Mouse (Mus musculus) liver, embryonic 12.5 days (tissue): ENCODE data around the gene Ramp3. TPM values are rescaled to one million over a fixed set of nuclear protein-coding genes. Genes with fewer than 3 reads are reported as not detected.
A peak's percentile ranks its signal among the peaks of the same experiment; 100 is the strongest.

Experiments
- ATAC-seq: fragments of 200-750 bp; cut with Nextera tagmentation; 2 replicates; pipeline ENCODE4 v1.8.0; 2017; ENCODE audit warnings: moderate number of reproducible peaks, mild to moderate bottlenecking, moderate library complexity
- H3K27ac ChIP-seq: fragments of 300-500 bp; sonication (generic); 2 replicates; pipeline ENCODE4 v1.5.1; 2016; ENCODE audit warnings: mild to moderate bottlenecking
- H3K27me3 ChIP-seq: fragments of 300-500 bp; sonication (generic); replicated peaks from 2 replicates; pipeline ENCODE4 v1.6.1; 2016; ENCODE audit warnings: mild to moderate bottlenecking, moderate library complexity
- H3K36me3 ChIP-seq: fragments of 300-500 bp; sonication (generic); 2 replicates; pipeline ENCODE4 v1.6.1; 2016; ENCODE audit warnings: mild to moderate bottlenecking, moderate library complexity
- H3K4me1 ChIP-seq: fragments of 300-500 bp; sonication (generic); 2 replicates; pipeline ENCODE4 v1.6.1; 2016
- H3K4me2 ChIP-seq: fragments of 300-500 bp; sonication (generic); 2 replicates; pipeline ENCODE4 v1.6.1; 2016; ENCODE audit warnings: mild to moderate bottlenecking, moderate library complexity
- H3K4me3 ChIP-seq: fragments of 300-500 bp; sonication (generic); 2 replicates; pipeline ENCODE4 v1.5.1; 2016; ENCODE audit warnings: mild to moderate bottlenecking, moderate library complexity
- H3K9ac ChIP-seq: fragments of 300-500 bp; sonication (generic); 2 replicates; pipeline ENCODE4 v1.6.1; 2016; ENCODE audit warnings: mild to moderate bottlenecking, moderate library complexity
- H3K9me3 ChIP-seq: fragments of 300-500 bp; sonication (generic); replicated peaks from 2 replicates; pipeline ENCODE4 v1.6.1; 2016; ENCODE audit warnings: mild to moderate bottlenecking, moderate library complexity
- WGBS: fragments of 180-500 bp; shearing (Covaris S2); methylation state at CpG from one replicate; pipeline ENCODE4 v1.1.7; 2016; ENCODE audit not compliant: insufficient replicate concordance; 5-methylcytosine and 5-hydroxymethylcytosine counted together
- polyA plus RNA-seq: library from polyadenylated mRNA; unstranded; fragments of >200 nt; fragmentation: Nextera tagmentation; extraction: Ambion mirVana; gene quantifications from 2 replicates; pipeline ENCODE4 v1.2.1, GENCODE M21; 2016

Ramp3 gene
- polyA plus RNA-seq: 0.23 and 0.49 TPM in 2 replicates

DNA sequence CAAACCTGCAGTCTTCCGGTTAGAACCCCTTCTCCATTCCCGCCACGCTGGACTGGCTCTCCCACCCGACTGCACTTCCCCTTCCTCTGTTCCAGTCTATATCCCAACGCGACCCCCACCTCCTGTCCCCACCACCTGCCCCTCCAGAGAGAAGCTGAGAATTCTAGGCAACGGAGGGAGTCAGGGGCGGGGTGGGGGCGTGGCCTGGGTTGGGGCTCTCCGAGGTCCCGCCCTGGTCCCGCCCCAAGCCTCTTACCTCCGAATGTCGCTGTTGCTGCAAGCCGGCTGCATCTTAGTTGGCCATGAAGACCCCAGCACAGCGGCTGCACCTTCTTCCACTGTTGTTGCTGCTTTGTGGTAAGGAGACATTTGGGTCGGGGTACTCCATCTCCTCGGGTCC, at the start of gene Ramp3:
Gene Ramp3, plus strand, starts transcription at position 251 of the 400 bp plus-strand sequence.
- H3K9me3 ChIP-seq: no peaks in the 10 kb centered on the region
- H3K9ac ChIP-seq: no peak within 1 kb of the TSS
- peak within 1 kb of the TSS; percentile 34 for H3K4me3 ChIP-seq
- H3K4me1 ChIP-seq: peaks cover 7% of the 10 kb centered on the region
- no peaks in the 10 kb centered on the region for H3K36me3 ChIP-seq
- 1% methylated on average over 18 of the region's 18 CpGs for WGBS
- peaks cover 33% of the 10 kb centered on the region for H3K27me3 ChIP-seq
- ATAC-seq: peak; percentile 50; the same call in 1 of the 2 replicates
- no peak within 1 kb of the TSS for H3K27ac ChIP-seq
- H3K4me2 ChIP-seq: peak within 1 kb of the TSS; percentile 62

DNA sequence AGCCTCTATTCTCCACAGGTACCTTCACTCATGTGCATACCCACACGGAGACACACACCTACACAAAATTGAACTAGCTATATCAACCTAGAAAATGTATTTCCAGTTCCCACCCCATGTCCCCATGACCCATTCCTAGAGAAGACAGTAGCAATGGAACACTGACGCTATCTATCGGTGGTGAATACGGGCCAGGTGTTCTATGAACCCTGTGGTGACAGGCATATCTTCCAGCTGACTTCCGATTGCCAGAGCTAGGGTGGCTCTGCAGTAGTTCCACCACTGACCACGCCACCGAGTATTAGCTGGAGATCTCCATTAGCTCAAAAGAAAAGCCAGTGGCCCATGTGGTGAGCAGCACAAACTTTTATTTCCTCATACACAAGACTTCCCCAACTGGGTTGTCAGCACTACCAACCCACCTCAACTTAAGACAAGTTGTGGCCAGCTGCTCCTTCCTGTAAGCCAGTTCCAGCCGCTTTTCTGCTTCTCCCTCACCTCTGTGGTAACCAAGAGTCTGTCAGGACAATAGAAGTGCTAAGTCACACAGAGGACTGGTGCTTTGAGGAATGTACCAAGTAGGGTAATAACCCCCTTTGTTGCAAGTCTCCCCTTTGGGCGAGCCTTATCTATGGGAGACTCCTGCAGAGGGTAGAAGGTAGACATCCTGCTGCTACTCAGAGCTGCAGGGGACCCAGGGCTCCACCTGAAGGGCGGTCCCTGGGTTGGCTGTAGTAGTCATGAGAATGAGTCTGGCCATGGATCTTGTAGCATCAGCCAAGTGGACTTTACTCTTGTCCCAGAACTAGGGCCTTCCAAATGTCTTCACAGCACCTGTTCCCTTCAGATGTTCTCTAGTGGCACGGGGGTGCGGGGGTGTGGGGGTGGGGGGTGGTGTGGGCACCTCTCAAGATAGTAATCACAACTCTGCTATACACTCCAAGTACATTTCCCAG, 42.8 kb upstream of the Ramp3 start:
- Histone ChIP-seq H3K27me3 (no peaks in the 10 kb centered on the region), H3K9ac (no peak overlapping the region), H3K27ac (no peak overlapping the region), H3K4me3 (no peak overlapping the region), H3K4me1 (no peaks in the 10 kb centered on the region), H3K4me2 (no peak overlapping the region), H3K36me3 (peaks cover 100% of the 10 kb centered on the region), H3K9me3 (no peaks in the 10 kb centered on the region)
- 75% methylated on average over 12 of the region's 12 CpGs for WGBS
- ATAC-seq: peak; percentile 13; the same call in 1 of the 2 replicates

DNA sequence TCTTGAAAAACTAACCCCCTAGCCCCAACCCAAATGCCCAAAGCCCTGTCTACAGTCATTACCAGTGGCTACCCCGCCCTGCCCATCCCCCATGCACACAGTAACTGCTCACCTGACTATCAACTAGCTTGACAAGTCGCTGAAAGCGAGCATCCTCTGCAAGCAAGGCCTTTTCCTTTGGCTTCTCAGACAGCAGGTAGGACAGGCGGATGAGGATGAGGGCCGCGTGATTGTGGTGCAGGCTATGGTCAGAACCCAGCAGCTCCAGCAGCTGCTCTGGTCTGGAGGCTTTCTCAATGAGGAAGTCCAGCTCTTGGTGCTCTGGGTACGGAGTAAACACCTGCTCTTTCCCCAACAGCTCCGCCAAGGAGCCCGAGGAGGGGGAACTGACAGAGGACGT, 34.6 kb upstream of the Ramp3 start:
- no peak for ATAC-seq
- Histone ChIP-seq H3K27me3 (no peaks in the 10 kb centered on the region), H3K9ac (peak overlapping the region; percentile 76), H3K4me1 (peaks cover 50% of the 10 kb centered on the region), H3K27ac (peak overlapping the region; percentile 72), H3K4me2 (peak overlapping the region; percentile 79), H3K9me3 (no peaks in the 10 kb centered on the region), H3K36me3 (peaks cover 61% of the 10 kb centered on the region), H3K4me3 (peak overlapping the region; percentile 84)
- WGBS: 43% methylated on average over 10 of the region's 10 CpGs

DNA sequence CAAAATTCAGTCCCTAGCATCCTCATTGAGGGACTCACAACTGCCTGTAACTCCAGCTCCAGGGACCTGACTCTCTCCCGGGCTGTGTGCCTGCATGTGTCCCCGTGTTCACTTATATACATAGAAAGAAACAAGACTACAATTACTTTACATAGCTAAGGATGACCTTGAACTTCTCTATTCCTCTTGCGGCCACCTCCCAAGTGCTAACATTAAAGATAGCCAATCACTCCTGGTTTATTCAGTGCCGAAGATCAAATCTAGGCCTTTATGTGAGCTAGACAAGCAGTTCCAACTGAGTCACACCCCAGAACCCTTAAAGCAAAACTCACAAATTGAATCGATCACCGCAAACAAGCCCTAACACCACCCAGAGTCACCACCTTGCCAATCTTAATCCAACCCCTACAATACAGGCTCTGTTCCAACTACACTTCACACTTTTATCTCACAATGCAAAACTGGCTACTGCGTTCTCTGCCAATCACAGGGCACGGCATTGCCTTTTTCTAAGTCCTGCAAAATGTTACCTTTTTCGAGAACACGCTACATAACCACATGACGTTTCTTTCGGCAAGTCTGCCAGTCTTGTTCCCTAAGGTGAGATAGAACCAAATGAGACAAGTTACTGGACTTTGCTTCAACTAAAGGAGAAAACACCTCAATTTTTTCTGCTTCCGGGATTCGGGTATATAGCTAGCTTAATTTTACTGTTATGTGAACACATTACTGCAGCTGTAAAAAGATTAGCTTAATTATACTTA, 33.5 kb upstream of the Ramp3 start:
- H3K9ac ChIP-seq: peak overlapping the region; percentile 76
- H3K36me3 ChIP-seq: peaks cover 50% of the 10 kb centered on the region
- peak overlapping the region; percentile 79 for H3K4me2 ChIP-seq
- ATAC-seq: no peak
- H3K4me1 ChIP-seq: peaks cover 51% of the 10 kb centered on the region
- 28% methylated on average over 14 of the region's 14 CpGs for WGBS
- no peaks in the 10 kb centered on the region for H3K27me3 ChIP-seq
- H3K27ac ChIP-seq: peak overlapping the region; percentile 72
- peak overlapping the region; percentile 84 for H3K4me3 ChIP-seq
- H3K9me3 ChIP-seq: no peaks in the 10 kb centered on the region

DNA sequence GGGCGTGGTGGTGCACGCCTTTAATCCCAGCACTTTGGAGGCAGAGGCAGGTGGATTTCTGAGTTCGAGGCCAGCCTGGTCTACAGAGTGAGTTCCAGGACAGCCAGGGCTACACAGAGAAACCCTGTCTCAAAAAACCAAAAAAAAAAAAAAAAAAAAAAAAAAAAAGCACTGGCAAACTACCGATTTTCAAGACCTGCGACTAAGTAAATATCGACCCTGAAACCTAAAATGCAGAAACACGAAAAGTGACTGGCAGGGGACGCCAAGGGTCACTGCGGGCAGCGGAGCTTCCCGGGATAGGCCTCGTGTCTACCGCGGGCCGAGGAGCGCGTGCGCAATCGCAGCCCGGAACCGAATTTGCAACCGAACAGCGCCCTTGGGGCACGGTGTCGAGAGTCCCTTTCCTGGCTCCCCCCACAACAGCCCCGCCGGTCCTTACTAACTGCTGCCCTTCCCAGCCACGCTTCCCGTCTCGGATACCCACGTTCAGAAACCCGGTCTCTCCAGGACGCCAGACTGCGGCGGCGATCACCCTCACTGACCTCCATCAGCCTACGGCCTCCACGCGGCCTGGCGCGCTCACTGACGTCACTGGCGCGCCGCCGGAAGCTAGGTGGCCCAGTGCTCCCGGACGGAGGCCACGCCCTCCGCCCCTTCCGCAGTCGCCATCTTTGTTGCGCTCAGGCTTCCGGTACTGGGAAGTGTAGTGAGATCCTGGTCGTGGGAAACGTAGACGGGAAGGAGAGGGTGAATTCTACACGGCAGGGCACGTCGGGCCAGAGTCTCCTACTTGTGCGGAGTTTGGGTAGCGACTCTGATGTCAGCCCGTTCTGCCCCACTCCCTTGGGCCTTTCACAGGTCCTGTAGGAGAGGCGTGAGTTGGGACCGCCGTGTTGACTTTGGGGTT, 32.6 kb upstream of the Ramp3 start, which contains the start of gene Tbrg4:
Gene Tbrg4, minus strand, starts transcription at position 590 of the 910 bp plus-strand sequence.
- under 1% methylated on average over 66 of the region's 66 CpGs for WGBS
- H3K36me3 ChIP-seq: peaks cover 41% of the 10 kb centered on the region
- H3K4me3 ChIP-seq: peak within 1 kb of the TSS; percentile 84
- H3K4me1 ChIP-seq: peaks cover 51% of the 10 kb centered on the region
- H3K27ac ChIP-seq: peak within 1 kb of the TSS; percentile 89
- H3K9me3 ChIP-seq: no peaks in the 10 kb centered on the region
- peak; percentile 89 for ATAC-seq
- H3K9ac ChIP-seq: peak within 1 kb of the TSS; percentile 76
- H3K4me2 ChIP-seq: peak within 1 kb of the TSS; percentile 79
- no peaks in the 10 kb centered on the region for H3K27me3 ChIP-seq

DNA sequence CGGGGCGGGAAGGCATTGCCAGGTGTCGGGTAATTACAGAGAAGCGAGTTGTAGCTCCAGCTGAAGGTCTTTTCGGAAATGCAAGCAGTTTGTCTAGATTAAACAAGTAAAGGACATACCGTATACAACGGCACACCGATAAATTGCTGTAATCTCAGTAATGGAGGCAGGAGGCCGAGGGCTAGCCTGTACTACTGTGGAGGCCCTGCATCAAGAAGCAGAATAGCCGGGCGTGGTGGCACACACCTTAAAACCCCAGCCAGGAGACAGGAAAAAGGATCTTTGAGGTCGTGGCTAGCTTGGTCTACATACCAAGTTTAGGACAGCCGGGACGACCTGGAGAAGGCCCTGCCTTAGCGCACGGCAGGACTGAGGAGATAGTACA, 31.9 kb upstream of the Ramp3 start:
- Histone ChIP-seq H3K4me2 (peak overlapping the region; percentile 79), H3K36me3 (peaks cover 34% of the 10 kb centered on the region), H3K27ac (peak overlapping the region; percentile 89), H3K9me3 (no peaks in the 10 kb centered on the region), H3K27me3 (no peaks in the 10 kb centered on the region), H3K4me1 (peaks cover 51% of the 10 kb centered on the region), H3K9ac (peak overlapping the region; percentile 76), H3K4me3 (peak overlapping the region; percentile 84)
- 6% methylated on average over 16 of the region's 16 CpGs for WGBS
- ATAC-seq: peak; percentile 19

DNA sequence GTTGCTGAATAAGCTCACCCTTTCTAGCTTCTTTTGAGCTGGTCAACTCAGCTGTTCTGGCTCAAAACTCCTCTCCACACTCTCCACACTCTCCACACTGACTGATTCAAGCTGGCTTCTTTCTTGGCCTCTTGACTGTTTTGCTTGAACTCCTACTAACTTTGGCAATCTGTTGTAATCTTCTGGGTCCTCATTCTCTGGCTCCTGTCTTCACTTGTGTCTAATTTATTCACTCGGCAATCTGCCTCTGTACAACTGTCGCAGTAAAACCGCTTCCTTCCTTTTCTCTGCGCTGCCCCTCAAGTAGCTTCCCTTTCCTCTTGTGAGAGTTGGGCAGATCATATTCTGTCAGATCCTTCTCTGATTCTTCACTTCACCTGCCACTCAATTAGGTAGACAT, 30.6 kb upstream of the Ramp3 start:
- Histone ChIP-seq H3K9me3 (no peaks in the 10 kb centered on the region), H3K9ac (no peak overlapping the region), H3K27me3 (no peaks in the 10 kb centered on the region; the same call in 1 of the 2 replicates), H3K4me1 (peaks cover 51% of the 10 kb centered on the region), H3K36me3 (peaks cover 21% of the 10 kb centered on the region), H3K27ac (peak overlapping the region; percentile 77), H3K4me2 (peak overlapping the region; percentile 79), H3K4me3 (no peak overlapping the region)
- WGBS: 39% methylated on average over 4 of the region's 4 CpGs
- ATAC-seq: no peak

DNA sequence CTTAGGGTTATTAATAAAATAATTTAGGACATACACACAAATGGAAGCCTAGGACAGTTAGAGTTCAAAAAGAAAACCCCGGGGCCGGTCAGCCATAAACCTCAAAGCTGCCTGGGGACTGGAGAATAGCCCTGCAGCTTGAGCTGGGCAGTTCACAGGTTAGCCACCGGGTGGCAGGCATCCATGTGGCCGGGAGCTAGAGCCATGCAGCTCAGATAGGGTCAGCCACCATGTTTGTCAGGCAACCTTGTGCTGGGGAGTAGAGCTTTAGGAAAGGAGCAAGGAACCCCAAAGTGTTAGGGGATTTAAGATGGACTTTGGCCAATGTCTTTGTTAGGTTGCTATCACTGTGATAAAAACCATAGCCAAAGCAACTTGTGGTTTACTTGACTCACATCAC, 29.8 kb upstream of the Ramp3 start:
- Histone ChIP-seq H3K4me2 (no peak overlapping the region), H3K9me3 (no peaks in the 10 kb centered on the region), H3K27ac (peak overlapping the region; percentile 77; the same call in 1 of the 2 replicates), H3K27me3 (no peaks in the 10 kb centered on the region; the same call in 1 of the 2 replicates), H3K4me1 (peaks cover 43% of the 10 kb centered on the region), H3K4me3 (no peak overlapping the region), H3K36me3 (peaks cover 12% of the 10 kb centered on the region), H3K9ac (peak overlapping the region; percentile 27; the same call in 1 of the 2 replicates)
- 21% methylated on average over 4 of the region's 4 CpGs for WGBS
- ATAC-seq: peak; percentile 38

DNA sequence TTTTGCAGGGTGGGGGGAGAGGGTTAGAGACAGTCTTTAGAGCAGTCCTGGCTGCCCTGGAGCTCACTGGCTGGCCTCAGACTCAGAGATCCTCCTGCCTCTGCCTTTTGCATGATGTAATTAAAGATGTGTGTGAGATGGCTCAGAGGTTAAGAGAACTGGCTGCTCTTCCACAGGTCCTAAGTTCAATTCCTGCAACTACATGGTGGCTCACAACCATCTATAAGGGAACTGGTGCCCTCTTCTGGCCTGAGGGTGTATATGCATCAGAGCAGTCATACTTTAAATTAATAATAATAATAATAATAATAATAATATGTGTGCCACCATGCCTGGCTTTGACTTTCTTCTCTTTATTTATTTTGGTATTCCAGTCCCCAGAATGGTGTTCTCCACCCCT, 28.7 kb upstream of the Ramp3 start:
- peaks cover 1% of the 10 kb centered on the region; the same call in 1 of the 2 replicates for H3K36me3 ChIP-seq
- H3K9ac ChIP-seq: no peak overlapping the region
- peaks cover 32% of the 10 kb centered on the region for H3K4me1 ChIP-seq
- H3K9me3 ChIP-seq: no peaks in the 10 kb centered on the region
- no peaks in the 10 kb centered on the region; the same call in 1 of the 2 replicates for H3K27me3 ChIP-seq
- no peak overlapping the region for H3K4me2 ChIP-seq
- H3K27ac ChIP-seq: no peak overlapping the region
- no peak overlapping the region for H3K4me3 ChIP-seq
- no peak for ATAC-seq

DNA sequence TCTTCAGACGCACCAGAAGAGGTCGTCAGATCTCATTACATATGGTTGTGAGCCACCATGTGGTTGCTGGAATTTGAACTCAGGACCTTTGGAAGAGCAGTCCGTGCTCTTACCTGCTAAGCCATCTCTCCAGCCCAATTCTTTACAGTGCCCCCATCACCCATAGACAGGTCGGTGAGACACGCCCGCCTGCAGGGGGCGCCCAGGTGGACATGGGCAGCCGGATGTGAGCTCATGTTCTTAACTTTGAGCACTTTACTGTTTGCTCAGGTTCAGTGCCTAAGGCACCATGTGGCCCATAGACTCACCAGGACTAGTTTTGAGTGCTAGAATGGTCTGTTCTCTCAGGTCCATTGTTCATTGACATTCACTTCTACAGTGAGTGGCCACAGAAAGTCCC, 22.2 kb upstream of the Ramp3 start:
- Histone ChIP-seq H3K4me1 (no peaks in the 10 kb centered on the region), H3K36me3 (no peaks in the 10 kb centered on the region), H3K27me3 (no peaks in the 10 kb centered on the region; the same call in 1 of the 2 replicates), H3K4me2 (no peak overlapping the region), H3K9me3 (no peaks in the 10 kb centered on the region), H3K27ac (no peak overlapping the region), H3K9ac (no peak overlapping the region), H3K4me3 (no peak overlapping the region)
- no peak for ATAC-seq
- WGBS: 55% methylated on average over 8 of the region's 8 CpGs

DNA sequence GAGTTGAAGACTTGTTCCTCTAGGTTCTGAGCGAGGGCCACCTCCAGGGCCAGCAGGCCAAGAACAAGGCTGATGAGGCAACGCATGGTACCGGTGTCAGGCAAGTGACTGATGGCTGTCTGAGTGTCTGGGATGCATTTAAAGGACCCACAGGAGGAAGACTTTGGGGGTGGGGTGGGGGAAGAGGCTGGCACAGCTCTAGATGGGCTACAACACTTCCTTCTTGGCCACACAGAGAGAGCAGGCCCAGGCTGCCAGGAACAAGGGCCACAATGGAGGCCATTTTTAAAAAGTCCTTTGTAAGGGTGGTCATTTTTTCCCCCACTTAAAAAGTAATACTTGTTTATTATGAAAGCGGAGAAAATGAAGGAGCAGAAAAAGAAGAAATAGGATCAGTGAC, 19.8 kb upstream of the Ramp3 start, which contains the start of gene Wap:
Gene Wap, minus strand, starts transcription at position 101 of the 400 bp plus-strand sequence.
- ATAC-seq: no peak
- H3K9me3 ChIP-seq: no peaks in the 10 kb centered on the region
- H3K36me3 ChIP-seq: no peaks in the 10 kb centered on the region
- H3K4me2 ChIP-seq: no peak within 1 kb of the TSS
- 79% methylated on average over 4 of the region's 4 CpGs for WGBS
- no peaks in the 10 kb centered on the region for H3K27me3 ChIP-seq
- H3K4me1 ChIP-seq: no peaks in the 10 kb centered on the region
- H3K4me3 ChIP-seq: no peak within 1 kb of the TSS
- no peak within 1 kb of the TSS for H3K27ac ChIP-seq
- H3K9ac ChIP-seq: no peak within 1 kb of the TSS
